Mouse (Mus musculus) cortical plate, adult 2 months (tissue): Measurements from ENCODE around the gene Spice1.

Experiments used
- CTCF ChIP-seq: fragments of 200-500 bp; IDR thresholded peaks from 2 replicates; pipeline ENCODE4 v1.5.1; 2011; ENCODE audit warnings: mild to moderate bottlenecking, control low read depth, low read length; ENCODE audit not compliant: insufficient read depth; ENCODE audit errors: extremely low read depth
- POLR2A ChIP-seq: fragments of 200-500 bp; IDR thresholded peaks from 2 replicates; pipeline ENCODE4 v1.6.1; 2011; ENCODE audit warnings: mild to moderate bottlenecking, low read length, control low read depth; ENCODE audit not compliant: insufficient read depth; ENCODE audit errors: extremely low read depth

- no peak for TF ChIP-seq CTCF
- no peak for TF ChIP-seq POLR2A
These were observed 44.6 kb upstream of the Spice1 start for GRCm38 (mm10) chr16:44302126-44302892.
